Mouse (Mus musculus) CH12.LX (cell line): ENCODE results near the gene Dmd.

Source experiments
- CTCF ChIP-seq, 2 experiments: IDR thresholded peaks in 1 of 2; conservative IDR thresholded peaks in 1 of 2; 2 replicates each; pipeline ENCODE4 v1.5.1; 2011 to 2012; ENCODE audit warnings: low read depth in 2 of 2, low read length in 2 of 2, improper control_type of control experiment in 1 of 2, inconsistent platforms in 1 of 2, mild to moderate bottlenecking in 1 of 2, moderate library complexity in 1 of 2
- EP300 ChIP-seq: IDR thresholded peaks from 2 replicates; pipeline ENCODE4 v1.6.1; 2011; ENCODE audit warnings: low read length, improper control_type of control experiment
- GABPA ChIP-seq: IDR thresholded peaks from 2 replicates; pipeline ENCODE4 v1.6.1; 2012; ENCODE audit warnings: low read depth, low read length, improper control_type of control experiment, inconsistent platforms; ENCODE audit not compliant: insufficient replicate concordance
- HCFC1 ChIP-seq: IDR thresholded peaks from 2 replicates; pipeline ENCODE4 v1.6.1; 2012; ENCODE audit warnings: low read depth, mild to moderate bottlenecking, inconsistent platforms, low read length, improper control_type of control experiment
- IRF4 ChIP-seq: IDR thresholded peaks from 2 replicates; pipeline ENCODE4 v1.6.1; 2014; ENCODE audit warnings: low read depth, mild to moderate bottlenecking, inconsistent platforms, low read length, improper control_type of control experiment
- NRF1 ChIP-seq: IDR thresholded peaks from 2 replicates; pipeline ENCODE4 v1.6.1; 2014; ENCODE audit warnings: low read depth, mild to moderate bottlenecking, inconsistent platforms, low read length, improper control_type of control experiment, moderate library complexity

DNA sequence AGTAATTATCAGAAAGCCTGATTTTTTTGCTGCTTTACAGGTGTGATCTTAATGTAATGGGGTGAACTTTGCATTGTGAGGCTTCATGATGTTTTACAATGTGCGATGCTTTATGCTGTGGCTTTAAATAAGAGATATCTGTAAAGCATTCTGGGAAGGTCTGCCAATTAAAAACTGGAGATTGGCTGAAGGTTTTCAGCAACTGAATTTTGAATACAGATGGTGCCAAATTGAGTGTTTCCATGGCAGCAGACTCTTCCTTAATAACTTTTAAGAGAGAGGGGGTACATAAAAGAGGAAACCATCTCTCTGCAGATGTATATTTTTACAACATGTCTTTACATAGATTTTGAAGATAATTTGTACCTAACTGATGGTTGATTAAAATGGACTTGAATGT is 1603.3 kb downstream of the Dmd start:
- TF ChIP-seq CTCF (conservative IDR thresholded peaks at IDR 0.05 in 1 of 2, IDR thresholded peaks at IDR 0.05 in 1 of 2; ENCODE audit: low read depth in 2 of 2, low read length in 2 of 2) (no peak), HCFC1 (no peak), GABPA (no peak), IRF4 (no peak), NRF1 (no peak), EP300 (no peak)
